Mouse (Mus musculus) ES-CJ7 (cell line): ENCODE data around the gene Cbx4.

ENCODE experiments used
- DNase-seq: peaks from one replicate; pipeline ENCODE4 v3.0.0; 2011; ENCODE audit warnings: low read depth, low spot score

Gene Cbx4

DNA sequence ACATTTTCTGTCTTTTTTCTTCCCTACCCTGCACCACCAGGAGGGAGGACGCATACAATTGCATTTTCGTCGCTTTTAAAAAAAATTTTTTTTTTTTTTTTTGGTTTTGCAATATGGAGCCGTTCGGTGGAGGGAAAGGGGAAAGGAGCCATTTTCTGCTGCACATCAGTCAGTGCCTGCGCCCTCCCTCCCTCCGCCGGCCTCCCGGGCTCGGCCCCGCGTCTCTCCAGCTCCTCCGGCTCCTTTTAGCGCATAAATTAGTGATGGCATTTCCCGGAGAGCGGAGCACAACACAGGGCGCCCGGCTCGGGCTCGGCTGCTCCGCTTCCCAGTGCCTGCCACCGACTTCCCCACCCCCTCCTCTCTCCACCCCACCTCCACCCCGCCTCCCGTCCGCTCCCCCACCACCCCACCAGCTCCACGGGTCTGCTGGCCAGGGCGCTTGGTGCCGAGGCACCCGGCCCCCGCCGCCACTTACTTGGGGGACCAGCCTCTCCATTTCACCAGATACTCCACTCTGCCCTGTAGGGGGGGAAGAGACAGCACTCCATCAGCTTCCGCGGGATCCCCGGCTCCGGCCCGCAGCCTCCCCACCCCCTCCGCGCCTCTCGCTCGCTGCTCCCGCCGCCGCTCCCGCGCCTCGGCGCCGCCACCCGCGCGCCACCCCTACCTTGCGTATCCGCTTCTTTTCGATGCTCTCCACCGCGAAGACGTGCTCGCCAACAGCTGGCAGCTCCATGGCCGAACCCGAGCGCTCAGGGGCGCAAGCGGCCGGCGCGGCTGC is 550 bp downstream of the Cbx4 start:
- peak; percentile 86 for DNase-seq

DNA sequence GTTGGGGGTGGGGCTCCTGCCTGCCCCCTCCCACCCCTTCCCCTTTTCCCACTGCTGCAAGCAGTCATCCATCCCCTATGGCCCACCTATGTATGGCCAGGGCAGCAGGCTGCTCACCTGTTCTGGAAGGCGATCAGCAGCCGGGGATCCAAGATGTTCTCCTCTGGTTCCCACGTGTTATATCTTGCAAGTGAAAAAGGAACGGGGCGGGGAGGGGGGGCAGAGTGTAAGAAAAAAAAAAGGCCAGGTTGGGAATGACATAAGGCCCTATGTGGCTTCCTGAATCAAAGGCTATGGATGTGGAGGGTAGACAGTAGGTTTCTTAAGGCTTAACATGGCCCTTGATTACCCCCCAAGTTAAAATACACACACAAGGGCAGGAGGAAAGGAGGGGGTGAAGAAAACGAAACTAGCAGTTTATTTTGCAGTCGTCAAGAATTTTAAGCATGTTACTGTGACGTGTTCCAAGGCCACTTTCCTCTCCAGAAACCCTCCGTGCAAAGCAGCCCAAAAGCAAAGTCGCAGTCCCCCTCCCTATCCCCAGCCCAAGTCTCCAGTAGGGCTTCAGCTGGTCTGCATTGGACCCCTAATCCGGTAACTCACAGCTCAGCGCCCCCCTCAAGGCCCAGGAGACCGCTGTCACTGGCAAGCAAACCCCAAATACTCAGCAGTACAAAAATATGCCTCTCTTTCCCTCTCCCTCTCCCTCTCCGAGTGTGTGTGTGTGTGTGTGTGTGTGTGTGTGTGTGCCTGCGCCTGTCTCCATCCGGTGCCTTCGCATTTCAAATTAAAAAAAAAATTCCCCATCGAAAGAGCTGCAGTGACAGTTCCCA is 1.4 kb downstream of the Cbx4 start:
- DNase-seq = peak; percentile 31

DNA sequence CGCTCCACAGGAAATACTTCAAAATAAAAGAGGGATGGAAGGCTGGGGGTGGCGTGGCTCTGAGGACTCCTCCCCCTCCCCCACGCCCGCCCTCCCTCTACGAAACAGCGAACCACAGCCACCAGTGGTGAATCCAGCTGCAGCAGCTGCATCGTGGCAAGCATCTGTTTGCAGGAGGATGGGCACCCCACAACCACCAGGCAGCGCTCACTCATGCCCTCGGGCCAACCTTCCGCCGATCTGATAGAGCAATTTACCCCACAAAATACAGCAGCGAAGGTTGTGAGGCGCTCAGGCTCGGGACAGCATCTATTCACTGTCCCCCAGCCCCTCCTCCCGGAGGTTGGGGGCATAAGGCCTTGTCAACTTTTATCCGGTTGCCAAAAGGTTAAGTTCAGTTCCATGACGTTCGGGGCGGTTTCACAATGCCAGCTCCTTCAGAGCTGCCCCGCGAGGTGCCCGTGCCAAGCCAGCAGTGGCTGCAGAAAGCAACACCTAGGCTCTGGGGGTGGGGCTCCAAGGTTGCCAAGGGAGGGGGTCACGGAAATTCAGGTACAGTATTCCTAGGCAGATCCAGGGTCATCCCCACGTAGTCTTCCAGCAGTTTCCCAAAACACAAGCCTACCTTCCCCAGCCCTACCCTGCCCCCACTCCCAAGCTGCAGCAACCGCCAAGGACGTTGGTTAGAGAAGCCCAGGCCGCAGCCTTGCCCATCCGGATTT is 2.1 kb downstream of the Cbx4 start:
- peak; percentile 53 for DNase-seq

DNA sequence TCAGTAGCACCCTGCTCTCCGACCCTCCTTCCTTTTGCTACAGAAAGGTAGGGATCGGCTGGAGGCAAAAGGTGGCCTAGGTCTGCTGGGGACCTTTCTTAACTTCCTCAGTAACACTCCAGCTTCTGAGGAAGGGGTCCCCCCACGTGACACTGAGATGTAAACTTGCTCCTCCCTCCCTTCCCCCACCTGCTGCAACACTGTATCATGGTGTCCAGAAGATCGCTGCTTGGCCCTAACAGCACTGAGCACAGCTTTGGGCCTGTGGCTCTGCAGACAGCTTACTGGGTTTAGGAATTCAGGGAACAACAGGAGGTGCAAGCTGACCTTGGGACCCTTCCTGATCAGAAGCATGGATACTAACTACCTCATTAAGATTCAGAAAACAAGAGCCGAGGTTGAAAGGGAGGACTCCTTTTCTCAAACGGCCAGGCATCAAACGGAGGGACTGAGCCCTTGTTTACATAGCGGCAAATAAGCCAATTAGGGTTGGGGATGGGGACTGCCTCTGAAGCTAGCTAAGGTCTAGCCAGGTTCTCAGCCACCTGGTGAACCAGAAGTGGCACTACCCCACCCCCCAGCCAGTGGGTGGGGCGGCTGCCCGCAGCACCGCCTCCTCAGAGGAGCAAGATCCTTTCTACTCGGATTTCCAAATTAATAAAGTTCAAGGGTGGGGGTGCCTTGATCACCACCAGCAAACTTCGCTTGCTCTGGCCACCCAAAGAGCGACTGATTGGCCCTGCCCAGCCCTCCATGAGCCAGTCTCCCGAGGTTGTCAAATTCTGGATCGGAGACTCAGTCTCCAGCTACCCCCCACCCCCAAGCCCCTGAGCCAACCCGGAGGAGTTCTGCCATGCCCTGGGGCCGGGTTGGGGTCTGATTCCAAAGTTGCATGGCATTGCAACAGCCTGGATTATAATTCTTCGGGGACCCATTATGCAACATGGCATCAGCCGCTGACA is 3.1 kb downstream of the Cbx4 start:
- DNase-seq = peak; percentile 78

DNA sequence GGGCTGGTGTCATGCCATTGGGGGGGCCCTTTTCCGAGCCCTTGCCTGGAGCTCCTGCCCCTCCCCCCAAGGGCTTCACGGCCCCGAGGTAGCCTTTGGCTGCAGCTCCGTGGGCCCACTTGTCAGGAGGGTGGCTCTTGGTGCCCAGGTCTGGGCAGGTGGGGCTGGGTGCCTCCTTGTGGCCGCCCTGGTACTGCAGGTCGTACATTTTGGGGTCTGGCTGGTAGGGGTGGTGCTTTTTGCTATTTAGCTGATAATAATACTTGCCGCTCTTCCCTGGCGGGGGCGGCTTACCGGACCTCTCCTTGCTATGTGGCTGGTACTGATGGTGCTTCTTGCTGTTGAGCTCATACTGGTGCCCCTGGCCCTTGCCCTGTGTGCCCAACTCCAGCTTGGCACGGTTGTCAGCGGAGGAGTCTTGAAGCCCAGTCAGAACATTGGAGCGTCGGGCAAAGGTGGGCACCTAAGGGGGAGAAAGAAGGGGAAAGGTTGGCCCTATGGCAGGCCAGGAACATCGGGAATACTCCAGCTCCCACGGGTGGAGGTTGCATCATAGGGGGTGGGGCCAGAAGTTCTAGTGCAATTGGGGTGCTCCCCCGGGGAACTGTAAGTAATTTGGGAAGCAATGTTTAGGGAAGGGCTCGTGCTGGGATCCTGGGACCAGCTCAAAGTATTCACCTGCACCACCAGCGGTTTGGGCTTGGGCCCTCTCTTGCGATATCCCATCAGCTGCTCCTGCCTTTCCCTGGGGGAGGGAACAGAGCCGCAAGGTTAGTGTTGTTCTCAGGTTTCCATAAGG is 4.0 kb downstream of the Cbx4 start:
- DNase-seq = no peak

DNA sequence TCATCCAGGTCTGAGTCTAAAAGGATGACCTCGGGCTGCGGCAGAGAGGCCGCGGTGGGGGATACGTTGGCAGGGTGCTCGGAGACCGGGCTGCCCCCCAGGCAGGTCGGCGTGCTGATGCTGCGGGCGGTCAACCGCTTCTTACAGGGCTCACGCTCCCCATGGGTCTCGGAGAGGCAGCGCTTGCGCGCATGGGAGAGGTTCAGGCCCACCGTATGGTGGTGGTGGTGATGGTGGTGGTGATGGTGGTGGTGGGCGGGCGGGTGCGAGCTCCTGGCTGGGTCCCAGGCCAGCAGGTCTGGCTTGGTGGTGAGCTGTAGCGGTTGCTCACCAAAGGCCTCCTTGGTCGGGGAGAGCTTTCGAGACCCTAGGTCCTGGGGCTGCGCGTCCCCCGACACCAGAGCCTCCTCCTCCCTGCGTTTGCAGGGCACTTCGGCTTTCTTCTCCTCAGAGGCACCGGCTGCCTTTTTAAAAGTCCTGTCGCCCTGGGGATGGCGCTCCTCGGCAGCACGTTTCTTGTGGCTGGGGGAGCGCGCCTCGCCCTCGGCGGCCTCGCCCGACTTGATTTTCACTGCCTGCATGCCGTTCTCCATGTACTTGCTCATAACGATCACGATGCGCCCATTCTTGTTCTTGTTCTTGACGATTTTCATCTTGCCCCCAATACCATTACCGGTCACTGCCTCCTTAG is 4.7 kb downstream of the Cbx4 start:
- DNase-seq = no peak

DNA sequence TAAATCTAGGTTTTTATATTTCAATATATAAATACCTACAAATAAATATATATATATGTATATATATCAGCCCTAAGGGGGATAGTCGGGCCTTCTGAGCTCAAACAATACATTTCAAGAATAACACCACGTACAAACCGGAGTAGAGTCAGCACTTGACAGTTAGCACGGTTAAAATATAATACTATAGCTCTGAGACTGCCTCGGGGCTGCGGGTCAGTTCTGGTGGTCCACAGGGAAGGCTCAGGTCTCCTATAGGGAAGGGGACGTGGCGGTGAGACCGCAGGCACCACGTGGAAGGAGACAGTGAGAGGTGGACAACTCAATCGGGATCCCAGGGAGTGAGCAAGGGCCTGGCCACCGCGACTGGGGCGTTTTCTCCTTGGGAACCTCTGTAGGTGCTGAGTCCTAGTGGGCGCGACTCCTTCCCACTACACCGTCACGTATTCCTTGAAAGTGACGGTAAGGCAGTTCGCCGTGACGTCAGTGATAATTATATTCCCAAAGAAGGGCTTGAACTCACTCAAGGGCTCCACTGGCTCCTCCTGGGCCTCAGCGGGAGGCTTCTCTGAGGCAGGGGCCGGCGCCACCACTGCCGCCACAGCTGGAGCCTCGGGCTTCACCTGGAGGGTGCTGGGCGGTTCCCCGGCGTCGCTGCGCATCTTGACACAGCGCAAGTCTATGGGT is 5.4 kb downstream of the Cbx4 start:
- no peak for DNase-seq

DNA sequence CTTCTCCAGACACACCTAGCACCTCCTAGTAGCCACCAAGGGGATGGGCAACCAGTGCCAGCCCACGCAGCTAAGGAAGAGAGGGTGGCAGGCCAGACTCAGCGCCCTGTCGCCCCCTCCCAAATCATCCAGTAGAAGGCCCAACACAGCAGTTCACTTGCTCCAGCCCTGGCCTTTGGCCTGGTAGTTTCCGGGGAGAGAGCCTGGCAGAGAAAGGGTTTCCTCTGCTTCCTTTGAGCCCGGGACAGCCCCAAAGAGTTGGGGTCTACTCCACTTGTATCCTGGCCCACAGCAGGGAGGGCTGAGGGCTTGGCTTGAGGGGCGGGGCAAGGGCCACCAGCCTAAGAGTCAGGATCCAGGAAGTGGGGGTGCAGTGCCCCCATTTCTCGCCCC is 6.6 kb downstream of the Cbx4 start:
- DNase-seq = no peak

DNA sequence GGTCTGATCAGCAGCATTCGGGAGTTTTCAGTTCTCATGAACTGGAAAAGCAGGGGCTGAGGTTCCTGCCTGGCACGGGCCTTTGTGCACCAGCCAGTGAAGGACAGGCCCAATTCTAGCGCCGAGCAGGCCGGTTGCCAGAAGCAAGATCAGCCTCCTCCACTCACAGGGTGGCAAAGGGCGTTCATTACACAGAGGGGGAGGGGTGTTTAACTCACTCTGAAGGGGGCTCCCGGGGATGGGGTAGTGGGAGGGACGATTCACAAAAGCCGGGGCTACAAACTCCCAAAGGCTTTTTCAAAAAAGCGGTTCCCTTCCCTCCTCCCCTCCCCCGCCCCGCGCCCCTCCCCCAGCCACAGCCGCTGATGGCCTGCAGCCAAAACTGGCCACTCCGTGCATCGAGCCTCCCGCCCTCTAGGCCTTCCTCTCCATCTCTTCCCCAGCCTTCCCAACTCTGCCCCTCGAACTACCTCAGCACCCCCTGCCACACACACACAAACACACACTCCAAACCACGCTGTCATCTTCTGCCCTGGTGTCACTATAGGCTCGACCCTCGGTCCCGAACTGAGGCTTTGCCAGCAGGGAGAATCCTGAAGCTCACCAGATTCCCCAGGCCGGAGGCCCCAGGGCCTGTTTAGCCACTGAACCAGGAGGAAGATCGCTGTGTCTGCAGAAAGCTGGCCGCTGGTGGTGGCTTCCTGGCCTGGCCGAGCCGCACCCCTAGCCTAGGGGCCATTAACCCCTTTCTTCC is 7.2 kb downstream of the Cbx4 start:
- DNase-seq = no peak

DNA sequence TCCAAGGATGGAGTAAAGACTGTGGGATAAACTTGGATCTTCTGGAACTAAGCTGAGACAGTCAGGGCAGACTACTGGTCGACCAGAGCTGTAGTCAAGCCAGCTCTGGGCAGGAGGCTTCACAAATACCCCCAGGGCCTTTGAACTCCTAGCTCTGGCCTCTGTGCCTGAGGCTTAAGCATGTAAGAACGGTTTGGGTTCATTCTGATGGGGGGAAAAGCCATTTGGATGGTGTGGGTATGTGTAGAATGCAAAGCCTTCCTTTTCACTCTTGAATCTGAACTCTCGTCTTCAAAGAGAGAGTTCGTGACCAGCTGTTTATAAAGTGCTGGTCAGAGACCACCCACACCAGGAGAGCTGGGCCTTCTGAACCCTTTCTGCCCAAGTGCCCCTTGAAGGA is 8.3 kb downstream of the Cbx4 start:
- no peak for DNase-seq

DNA sequence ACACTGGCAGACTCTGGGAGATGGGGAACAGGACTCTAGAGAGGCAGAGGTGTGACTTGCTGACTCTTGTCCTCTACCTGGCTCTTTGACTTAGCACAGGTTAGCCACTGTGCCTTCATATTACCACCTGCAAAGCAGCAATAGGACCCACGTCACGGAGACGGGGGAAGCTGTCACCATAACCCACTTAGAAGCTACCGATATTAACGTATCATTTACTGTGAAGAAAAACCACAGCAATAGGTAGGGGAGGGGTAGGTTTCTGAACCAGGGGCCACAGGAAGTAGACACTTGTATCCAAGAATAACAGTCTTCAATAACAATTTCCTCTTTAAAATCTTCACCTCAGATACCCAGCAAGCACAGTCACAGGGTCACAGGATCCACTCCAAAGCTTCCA is 10.2 kb downstream of the Cbx4 start:
- DNase-seq = no peak

DNA sequence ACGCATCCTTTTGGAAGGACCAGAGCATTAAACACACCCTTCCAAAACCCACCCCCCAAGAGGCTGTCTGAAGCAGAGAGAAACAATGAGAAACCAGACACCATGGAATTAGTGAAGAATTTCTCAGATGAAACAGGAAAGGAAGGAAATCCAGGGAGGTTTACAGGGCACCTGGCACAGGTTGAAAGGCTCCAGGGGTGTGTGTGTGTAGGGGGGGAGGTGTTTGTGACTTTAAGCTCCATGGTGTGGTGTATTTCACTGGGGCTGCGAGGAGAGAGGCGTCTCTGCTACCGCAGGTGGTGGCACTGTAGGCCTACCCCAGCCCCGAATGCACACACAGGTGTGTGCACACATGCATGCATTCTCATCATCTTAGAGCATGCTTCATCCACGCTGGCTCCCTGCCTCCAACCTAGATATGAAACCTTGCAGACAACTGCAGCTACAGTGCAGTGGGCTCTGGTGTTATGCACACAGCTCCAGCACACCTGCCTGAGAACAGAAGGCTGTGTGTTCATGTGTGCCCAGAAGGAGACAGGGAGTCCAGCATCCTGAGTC is 12.1 kb downstream of the Cbx4 start:
- no peak for DNase-seq

DNA sequence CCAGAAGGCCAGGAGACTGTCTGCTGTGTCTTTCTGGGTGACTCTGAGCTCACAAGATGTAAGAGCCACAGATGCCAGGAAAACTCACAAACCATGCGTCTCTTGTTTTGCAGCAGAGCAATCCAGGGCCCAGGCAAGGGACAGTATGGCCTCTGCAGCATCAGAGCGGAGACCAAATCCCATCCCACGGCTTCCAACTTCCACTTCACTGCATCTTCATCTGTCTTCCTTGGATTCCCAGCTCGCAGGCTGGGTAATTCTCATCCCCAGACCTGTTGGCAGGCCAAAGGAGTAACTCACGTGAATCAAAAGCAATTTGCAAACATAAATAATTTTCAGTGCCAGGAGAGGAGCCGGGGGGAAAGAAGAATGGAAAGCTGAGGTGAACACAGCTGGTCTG is 13.0 kb downstream of the Cbx4 start:
- DNase-seq = no peak

DNA sequence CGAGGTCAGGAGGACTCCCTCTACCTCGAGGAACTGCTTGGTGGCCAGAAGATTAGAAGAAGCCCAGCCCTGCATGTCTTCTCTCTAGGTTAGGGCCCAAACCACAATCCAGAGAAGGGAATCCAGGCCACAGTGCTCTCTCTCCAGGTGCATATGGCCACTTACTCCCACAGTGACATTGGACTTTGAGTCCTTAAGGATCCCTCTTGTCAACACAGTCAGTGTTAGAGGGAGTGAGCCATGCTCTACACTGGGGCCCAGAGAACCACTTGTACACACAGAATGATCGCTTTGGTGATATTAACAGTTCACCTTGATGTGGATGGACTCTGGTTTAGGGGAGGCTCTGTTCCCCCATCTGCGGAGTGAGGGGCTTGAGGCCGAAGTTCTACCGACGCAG is 13.8 kb downstream of the Cbx4 start:
- no peak for DNase-seq

DNA sequence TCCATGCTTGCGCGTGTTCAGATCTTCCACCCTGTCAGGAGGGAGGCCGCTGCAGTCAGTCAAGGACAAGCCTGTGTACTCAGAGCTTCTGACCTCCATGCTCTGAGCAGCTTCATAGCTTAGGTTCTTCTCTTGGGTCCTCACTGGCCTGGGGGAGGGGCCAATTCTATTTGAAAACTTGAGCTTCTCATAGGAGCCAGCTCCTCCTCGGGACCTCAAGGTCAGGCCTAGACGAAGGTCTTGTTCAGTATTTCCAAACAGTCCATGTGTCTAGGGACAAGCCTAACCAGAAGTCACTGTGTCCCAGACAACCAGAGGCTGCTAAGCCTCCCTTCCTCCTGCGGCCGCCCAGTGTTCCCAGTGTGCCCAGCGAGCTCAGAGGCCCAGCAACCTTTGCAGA is 19.2 kb downstream of the Cbx4 start:
- no peak for DNase-seq

DNA sequence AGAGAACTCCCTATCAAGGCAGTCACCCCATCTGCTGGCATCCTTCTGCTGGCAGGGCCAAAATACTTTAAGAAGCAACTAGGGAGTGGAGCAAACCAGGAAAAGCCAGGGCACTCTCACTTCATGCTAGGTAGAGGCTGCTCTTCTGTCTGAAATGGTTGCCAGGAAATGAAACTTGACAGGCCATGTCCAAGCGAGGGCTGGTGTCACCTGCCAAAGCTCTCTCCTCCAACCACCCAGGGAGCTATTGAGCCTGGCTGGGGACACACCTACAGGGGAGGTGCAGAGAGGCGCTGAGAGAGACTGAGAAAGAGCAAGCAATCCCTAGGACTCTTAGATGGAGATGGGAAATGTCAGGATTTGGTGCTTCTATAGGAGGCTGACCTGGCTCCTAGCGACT is 26.8 kb downstream of the Cbx4 start:
- peak; percentile 51 for DNase-seq

DNA sequence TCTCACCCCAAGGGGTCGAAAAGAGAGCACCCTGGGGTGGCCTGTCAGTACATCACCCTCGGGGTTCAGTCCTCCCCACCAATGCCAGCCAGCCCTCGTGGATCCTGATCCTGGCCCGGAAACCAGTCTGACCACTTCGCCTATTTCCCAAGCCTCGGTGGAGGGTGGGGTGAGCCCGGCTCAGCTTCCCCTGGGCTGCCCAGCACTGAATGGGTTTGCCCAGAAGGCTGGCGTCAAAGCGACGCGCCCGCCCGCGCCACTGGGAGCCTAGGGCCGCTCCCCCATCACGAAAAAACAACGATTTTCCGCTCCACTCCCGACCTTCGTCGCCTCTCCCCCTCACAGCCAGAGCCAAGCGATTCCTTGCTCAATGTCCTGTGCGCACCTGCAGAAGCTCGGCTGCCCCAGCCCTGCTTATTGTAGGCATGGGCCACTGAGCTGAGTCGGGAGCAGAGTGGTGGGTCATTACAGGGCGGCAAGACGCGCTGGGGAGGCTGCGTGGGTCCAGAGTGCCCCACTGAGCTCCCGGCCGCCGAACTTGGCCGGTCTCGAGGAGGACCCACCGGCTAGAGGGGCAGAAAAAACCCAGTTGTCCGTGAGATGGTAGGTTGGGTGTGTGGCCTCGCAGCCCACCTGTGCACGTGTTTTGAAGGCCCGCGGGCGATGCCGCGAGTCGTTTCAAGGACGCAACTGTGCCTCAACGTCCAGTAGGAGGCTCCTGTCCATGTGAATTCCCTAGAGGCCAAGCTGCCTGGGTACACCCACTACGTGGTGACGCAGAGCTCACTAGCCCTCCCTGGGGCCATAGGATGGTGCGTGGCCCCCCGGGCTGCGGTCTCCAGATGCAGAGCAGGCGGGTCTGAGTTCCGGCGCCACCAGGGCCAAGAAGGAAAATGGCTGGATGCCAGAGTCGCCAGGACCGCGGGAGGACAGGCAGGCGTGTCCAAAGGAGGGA is 27.7 kb downstream of the Cbx4 start:
- DNase-seq = peak; percentile 30
